Mouse (Mus musculus) liver, postnatal 0 days (tissue): ENCODE results near the gene Odc1.

Source experiments
- CTCF ChIP-seq: sonication (generic); IDR thresholded peaks from 2 replicates; pipeline ENCODE4 v1.5.1; 2016; ENCODE audit warnings: antibody characterized with exemption, low read depth
- EP300 ChIP-seq: IDR thresholded peaks from 2 replicates; pipeline ENCODE4 v1.6.1; 2016; ENCODE audit warnings: antibody characterized with exemption, low read depth, mild to moderate bottlenecking

DNA sequence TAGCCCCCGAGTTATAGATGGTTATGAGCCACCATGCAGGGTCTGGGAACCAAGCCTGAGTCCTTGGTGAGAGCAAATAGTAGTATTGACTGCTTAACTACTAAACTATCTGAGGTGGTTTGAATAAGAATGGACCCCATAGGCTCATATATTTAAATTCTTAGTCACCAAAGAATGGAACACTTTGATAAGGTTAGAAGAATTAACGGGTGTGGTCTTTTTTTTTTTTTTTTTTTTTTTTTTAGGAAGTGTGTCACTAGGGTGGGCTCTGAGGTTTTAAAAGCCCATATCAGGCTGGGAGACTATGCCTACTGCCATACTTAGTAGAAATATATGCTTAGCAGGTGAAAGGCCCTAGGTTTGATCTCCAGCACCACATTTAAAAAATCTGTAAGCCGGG is 8.4 kb upstream of the Odc1 start:
- TF ChIP-seq CTCF (no peak), EP300 (no peak)
